Mouse (Mus musculus) E14TG2a.4 (cell line): ENCODE measurements around the gene Rbm8a.

Experiments
- CTCF ChIP-seq: conservative IDR thresholded peaks from 2 replicates; pipeline ENCODE4 v1.5.1; 2014; ENCODE audit warnings: low read length
- NANOG ChIP-seq: IDR thresholded peaks from 2 replicates; pipeline ENCODE4 v1.6.1; 2014; ENCODE audit warnings: borderline replicate concordance, low read length, mixed read lengths

GRCm38 (mm10) chr3:96602704-96603084 is 27.0 kb upstream of the Rbm8a start:
- TF ChIP-seq CTCF (no peak), NANOG (no peak)
